Comparison of ENCODE assay signal across 15 mouse cellular contexts in genomic region chr6:28865112-28865511, GRCm38 (mm10). TPM values are rescaled to one million over a fixed set of nuclear protein-coding genes. Genes with fewer than 3 reads are reported as not detected.
DNase-seq lines count a peak whose midpoint lies in the region; ATAC-seq and TF ChIP-seq lines count a peak whose summit lies in the region.
"Had no signal": no experiment of that assay in that cellular context is flagged by ENCODE, and none has a peak within 500 bp of the region (broad histone marks: within the 10 kb centered on the region; RNA-seq: fewer than 3 reads in every experiment).

No protein-coding gene starts in this region.

- no peak overlapping the region for H3K9ac ChIP-seq in limb, embryonic 15.5 days
- H3K9ac ChIP-seq in forebrain, embryonic 16.5 days (replicated peaks; ENCODE audit: low read depth, low read length) = no peak overlapping the region
- H3K9ac ChIP-seq in midbrain, embryonic 12.5 days (replicated peaks) = no peak overlapping the region
- no peak overlapping the region for H3K9ac ChIP-seq in stomach, postnatal 0 days (ENCODE audit: low read length)
- H3K9ac ChIP-seq: liver, embryonic 13.5 days had no signal

- H3K9me3 ChIP-seq in limb, embryonic 15.5 days = no peaks in the 10 kb centered on the region
- H3K9me3 ChIP-seq in limb, embryonic 10.5 days (replicated peaks) = no peaks in the 10 kb centered on the region
- H3K9me3 ChIP-seq in forebrain, embryonic 16.5 days (ENCODE audit: control insufficient read depth, low read length) = no peaks in the 10 kb centered on the region
- H3K9me3 ChIP-seq in midbrain, embryonic 12.5 days = no peaks in the 10 kb centered on the region
- H3K9me3 ChIP-seq in stomach, postnatal 0 days (ENCODE audit: control insufficient read depth, low read length) = no peaks in the 10 kb centered on the region
- H3K9me3 ChIP-seq: liver, embryonic 13.5 days had no signal

- H3K4me1 ChIP-seq in limb, embryonic 15.5 days = peaks cover 27% of the 10 kb centered on the region
- peaks cover 18% of the 10 kb centered on the region for H3K4me1 ChIP-seq in limb, embryonic 10.5 days
- peaks cover 15% of the 10 kb centered on the region for H3K4me1 ChIP-seq in forebrain, embryonic 16.5 days (replicated peaks; ENCODE audit: control insufficient read depth, insufficient read depth, low read length)
- peaks cover 31% of the 10 kb centered on the region for H3K4me1 ChIP-seq in midbrain, embryonic 12.5 days
- H3K4me1 ChIP-seq in stomach, postnatal 0 days (replicated peaks; ENCODE audit: control insufficient read depth, insufficient read depth) = peaks cover 5% of the 10 kb centered on the region; the same call in 1 of the 2 replicates

- 70% methylated on average over 10 of the region's 10 CpGs for WGBS in limb, embryonic 15.5 days
- 89% methylated on average over 10 of the region's 10 CpGs for WGBS in limb, embryonic 10.5 days
- 14% methylated on average over 10 of the region's 10 CpGs for WGBS in forebrain, embryonic 16.5 days
- 61% methylated on average over 10 of the region's 10 CpGs for WGBS in midbrain, embryonic 12.5 days
- WGBS in stomach, postnatal 0 days = 69% methylated on average over 10 of the region's 10 CpGs

- H3K27ac ChIP-seq in limb, embryonic 15.5 days = 0 out of 2 replicates have a peak overlapping the region, but pooled peaks have one; percentile 44
- H3K27ac ChIP-seq in limb, embryonic 10.5 days = no peak overlapping the region
- peak overlapping the region; percentile 48; the same call in 1 of the 2 replicates for H3K27ac ChIP-seq in forebrain, embryonic 16.5 days (ENCODE audit: low read length)
- peak overlapping the region; percentile 32; the same call in 1 of the 2 replicates for H3K27ac ChIP-seq in midbrain, embryonic 12.5 days (replicated peaks)
- H3K27ac ChIP-seq in stomach, postnatal 0 days (replicated peaks) = 0 out of 2 replicates have a peak overlapping the region, but pooled peaks have one; percentile 24
- H3K27ac ChIP-seq: liver, embryonic 13.5 days had no signal

- no peak for ATAC-seq in limb, embryonic 15.5 days (ENCODE audit: insufficient number of reproducible peaks, low FRiP score, low TSS enrichment, low read depth)
- peak; percentile 80 for ATAC-seq in forebrain, embryonic 16.5 days
- ATAC-seq in midbrain, embryonic 12.5 days (ENCODE audit: low FRiP score, low read depth) = peak; percentile 69
- no peak for ATAC-seq in stomach, postnatal 0 days (ENCODE audit: low FRiP score, low TSS enrichment)
- ATAC-seq: Patski had no signal

- H3K4me3 ChIP-seq in limb, embryonic 15.5 days = no peak overlapping the region
- no peak overlapping the region for H3K4me3 ChIP-seq in limb, embryonic 10.5 days
- no peak overlapping the region for H3K4me3 ChIP-seq in forebrain, embryonic 16.5 days (replicated peaks; ENCODE audit: low read length)
- H3K4me3 ChIP-seq in midbrain, embryonic 12.5 days = no peak overlapping the region
- H3K4me3 ChIP-seq in stomach, postnatal 0 days (ENCODE audit: low read depth, low read length) = no peak overlapping the region
- H3K4me3 ChIP-seq: liver, embryonic 13.5 days had no signal

- no peak for TF ChIP-seq EP300 in stomach, postnatal 0 days (optimal IDR thresholded peaks at IDR 0.05)

- intact Hi-C loops in left cerebral cortex, postnatal 25 days (cut with DNase I) = no loop called here

- no peaks in the 10 kb centered on the region for H3K27me3 ChIP-seq in limb, embryonic 15.5 days
- H3K27me3 ChIP-seq in limb, embryonic 10.5 days (ENCODE audit: low read depth, poor library complexity, severe bottlenecking) = no peaks in the 10 kb centered on the region
- H3K27me3 ChIP-seq in forebrain, embryonic 16.5 days (replicated peaks; ENCODE audit: control insufficient read depth, insufficient read depth, low read length) = no peaks in the 10 kb centered on the region
- H3K27me3 ChIP-seq in midbrain, embryonic 12.5 days = no peaks in the 10 kb centered on the region
- H3K27me3 ChIP-seq in stomach, postnatal 0 days (ENCODE audit: control insufficient read depth, insufficient read depth, low read length) = no peaks in the 10 kb centered on the region
- H3K27me3 ChIP-seq: CH12.LX; liver, embryonic 13.5 days; Patski had no signal

- DNase-seq in limb, embryonic 10.5 days (ENCODE audit: low spot score) = no peak
- DNase-seq in stomach, postnatal 0 days (ENCODE audit: low spot score) = no peak
- no peak for DNase-seq in left cerebral cortex, postnatal 25 days (ENCODE audit: low spot score in 2 of 2)
- no peak for DNase-seq in adrenal gland, postnatal 4 days (ENCODE audit: low spot score in 2 of 2)
- DNase-seq: adrenal gland, postnatal 25 days; kidney, postnatal 25 days; liver, embryonic 13.5 days; right cerebral cortex, postnatal 14 days had no signal

- H3K4me2 ChIP-seq in limb, embryonic 15.5 days = no peak overlapping the region
- H3K4me2 ChIP-seq in forebrain, embryonic 16.5 days (ENCODE audit: low read length) = peak overlapping the region; percentile 6; the same call in 1 of the 2 replicates
- no peak overlapping the region for H3K4me2 ChIP-seq in midbrain, embryonic 12.5 days (replicated peaks)
- no peak overlapping the region for H3K4me2 ChIP-seq in stomach, postnatal 0 days (replicated peaks; ENCODE audit: low read depth)
- H3K4me2 ChIP-seq: liver, embryonic 13.5 days had no signal

- no peak for TF ChIP-seq CTCF in stomach, postnatal 0 days (IDR thresholded peaks at IDR 0.05; ENCODE audit: low read depth)

- H3K36me3 ChIP-seq in limb, embryonic 15.5 days = no peaks in the 10 kb centered on the region
- H3K36me3 ChIP-seq in limb, embryonic 10.5 days = no peaks in the 10 kb centered on the region
- H3K36me3 ChIP-seq in forebrain, embryonic 16.5 days (ENCODE audit: control insufficient read depth, insufficient read depth) = no peaks in the 10 kb centered on the region
- no peaks in the 10 kb centered on the region for H3K36me3 ChIP-seq in midbrain, embryonic 12.5 days
- H3K36me3 ChIP-seq in stomach, postnatal 0 days (ENCODE audit: control insufficient read depth, insufficient read depth, low read length) = no peaks in the 10 kb centered on the region
- H3K36me3 ChIP-seq: liver, embryonic 13.5 days had no signal

RNA-seq across cellular contexts. Expression of gene Lrrc4, which starts 33.6 kb away (rescaled TPM):
- polyA plus RNA-seq in limb, embryonic 15.5 days (2015; fragmentation: Nextera tagmentation; extraction: Ambion mirVana) = 0.36 and 0.56 TPM in 2 replicates
- 0.16 and 0.36 TPM in 2 replicates for polyA plus RNA-seq in limb, embryonic 10.5 days (2016; fragmentation: Nextera tagmentation; extraction: Ambion mirVana)
- 7.4 and 8.4 TPM in 2 replicates for polyA plus RNA-seq in forebrain, embryonic 16.5 days (2015; fragmentation: Nextera tagmentation; extraction: Ambion mirVana)
- polyA plus RNA-seq in midbrain, embryonic 12.5 days (2016; fragmentation: Nextera tagmentation; extraction: Ambion mirVana) = 3.8 TPM in 2 replicates
- polyA plus RNA-seq in stomach, postnatal 0 days (2015; fragmentation: Nextera tagmentation; extraction: Ambion mirVana) = 0.51 and 0.62 TPM in 2 replicates
- total RNA-seq in left cerebral cortex, postnatal 25 days (2021) = 100 to 1,000 TPM in 1 of 2 experiments, 10 to 100 TPM in 1; 94.7 to 103 TPM
- total RNA-seq in adrenal gland, postnatal 4 days (2021) = 1 to 10 TPM; 6.4 to 7.0 TPM
- total RNA-seq: hematopoietic stem cell, adult 5-6 weeks; neutrophil, adult 5-6 weeks had no signal
- polyA plus RNA-seq: Patski had no signal

Comparison
In these comparisons a context has a peak if more than half of its experiments do, and no peak if none do; other contexts are left out.
1. ATAC-seq: peak in forebrain, embryonic 16.5 days (single experiment) and midbrain, embryonic 12.5 days (single experiment); none in limb, embryonic 15.5 days (single experiment) and stomach, postnatal 0 days (single experiment).